Mouse (Mus musculus): ENCODE results near the gene Ppp5c. TPM values are rescaled to one million over a fixed set of nuclear protein-coding genes. Genes with fewer than 3 reads are reported as not detected.
"Not testable (repeated sequence)": the region's sequence is repeated elsewhere in the genome, so short reads cannot be mapped to it uniquely, and the experiment has no call there.

Gene Ppp5c
- 39.9 and 51.4 TPM in 2 replicates for total RNA-seq (2015)
- 31.6 and 33.1 TPM in 2 replicates for total RNA-seq (2017)

- ATAC-seq (ENCODE audit: poor library complexity, severe bottlenecking): peak; percentile 73
Measured at GRCm38 (mm10) chr7:17027588-17028343, at the start of gene Ppp5c. TSS of gene Ppp5c (minus strand) at chr7:17027924.

GRCm38 (mm10) chr7:17076542-17076941 lies 48.8 kb upstream of the Ppp5c start:
- no peak for ATAC-seq (ENCODE audit: poor library complexity, severe bottlenecking)

- ATAC-seq (ENCODE audit: poor library complexity, severe bottlenecking): peak; percentile 80
Measured at GRCm38 (mm10) chr7:17073904-17074615, 46.3 kb upstream of the Ppp5c start, which contains the start of gene Psg16. TSS of gene Psg16 (plus strand) at chr7:17074040.

- no peak for ATAC-seq (ENCODE audit: poor library complexity, severe bottlenecking)
Measured at GRCm38 (mm10) chr7:17073513-17073903, 45.8 kb upstream of the Ppp5c start.

- not testable (repeated sequence) for ATAC-seq (ENCODE audit: poor library complexity, severe bottlenecking)
Measured at GRCm38 (mm10) chr7:17067651-17068050, 39.9 kb upstream of the Ppp5c start.

- no peak for ATAC-seq (ENCODE audit: poor library complexity, severe bottlenecking)
Measured at GRCm38 (mm10) chr7:17067000-17067399, 39.3 kb upstream of the Ppp5c start.

GRCm38 (mm10) chr7:17066412-17066811 lies 38.7 kb upstream of the Ppp5c start:
- ATAC-seq (ENCODE audit: poor library complexity, severe bottlenecking): peak; percentile 81

GRCm38 (mm10) chr7:17065620-17066019 lies 37.9 kb upstream of the Ppp5c start:
- no peak for ATAC-seq (ENCODE audit: poor library complexity, severe bottlenecking)

- ATAC-seq (ENCODE audit: poor library complexity, severe bottlenecking): no peak
Measured at GRCm38 (mm10) chr7:17062845-17063244, 35.1 kb upstream of the Ppp5c start.

- no peak for ATAC-seq (ENCODE audit: poor library complexity, severe bottlenecking)
Measured at GRCm38 (mm10) chr7:17062389-17062788, 34.7 kb upstream of the Ppp5c start, which contains the start of gene Hif3a. TSS of gene Hif3a (minus strand) at chr7:17062427.

GRCm38 (mm10) chr7:17060782-17061605 lies 33.3 kb upstream of the Ppp5c start:
- ATAC-seq (ENCODE audit: poor library complexity, severe bottlenecking): no peak

- ATAC-seq (ENCODE audit: poor library complexity, severe bottlenecking): no peak
Measured at GRCm38 (mm10) chr7:17060031-17060781, 32.5 kb upstream of the Ppp5c start.

- no peak for ATAC-seq (ENCODE audit: poor library complexity, severe bottlenecking)
Measured at GRCm38 (mm10) chr7:17059463-17059844, 31.7 kb upstream of the Ppp5c start.

- no peak for ATAC-seq (ENCODE audit: poor library complexity, severe bottlenecking)
Measured at GRCm38 (mm10) chr7:17058816-17059462, 31.2 kb upstream of the Ppp5c start.

GRCm38 (mm10) chr7:17058071-17058689 lies 30.5 kb upstream of the Ppp5c start:
- ATAC-seq (ENCODE audit: poor library complexity, severe bottlenecking): peak; percentile 45; the same call in 1 of the 2 replicates

GRCm38 (mm10) chr7:17056601-17057523 lies 29.1 kb upstream of the Ppp5c start:
- ATAC-seq (ENCODE audit: poor library complexity, severe bottlenecking): no peak

GRCm38 (mm10) chr7:17056081-17056581 lies 28.4 kb upstream of the Ppp5c start:
- peak; percentile 68 for ATAC-seq (ENCODE audit: poor library complexity, severe bottlenecking)

- ATAC-seq (ENCODE audit: poor library complexity, severe bottlenecking): no peak
Measured at GRCm38 (mm10) chr7:17055287-17055946, 27.7 kb upstream of the Ppp5c start.

All from megakaryocyte, adult 5-6 weeks (primary cell).